Mouse (Mus musculus): ENCODE measurements around the gene Golgb1.
A peak's percentile ranks its signal among the peaks of the same experiment; 100 is the strongest.
"Not testable (repeated sequence)": the region's sequence is repeated elsewhere in the genome, so short reads cannot be mapped to it uniquely, and the experiment has no call there.

The Golgb1 gene

GRCm38 (mm10) chr16:36874583-36875275 lies at the start of gene Golgb1, which contains the start of gene Eaf2:
TSS of gene Golgb1 (plus strand) at chr16:36875140.
TSS of gene Eaf2 (minus strand) at chr16:36875003.
- peak; percentile 96 to 99 for DNase-seq (ENCODE audit: low spot score in 2 of 2)

DNA sequence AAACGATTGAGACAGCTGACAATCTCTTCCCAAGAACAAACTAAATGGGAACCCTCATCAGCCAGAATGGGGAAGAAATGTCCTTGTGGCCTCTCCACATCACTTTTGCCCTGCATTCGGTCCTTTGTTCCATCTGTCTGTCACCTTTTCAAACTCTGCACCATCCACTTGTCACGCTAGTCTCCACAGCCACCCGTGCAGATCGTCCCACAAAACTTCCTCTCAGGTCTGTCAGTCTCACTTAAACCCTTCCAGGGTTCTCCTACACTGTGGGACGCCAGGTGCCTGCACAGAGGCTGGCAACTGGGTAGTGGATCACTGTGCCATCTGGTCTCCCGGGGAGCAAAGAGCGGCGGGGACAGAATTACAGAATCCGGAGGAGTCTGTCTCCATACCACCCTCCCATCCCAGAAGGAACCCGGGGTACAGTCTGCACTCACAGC lies 47.3 kb upstream of the Golgb1 start:
- DNase-seq (ENCODE audit: low spot score in 2 of 2), result peak in 1 of 2 experiments; percentile 6

DNA sequence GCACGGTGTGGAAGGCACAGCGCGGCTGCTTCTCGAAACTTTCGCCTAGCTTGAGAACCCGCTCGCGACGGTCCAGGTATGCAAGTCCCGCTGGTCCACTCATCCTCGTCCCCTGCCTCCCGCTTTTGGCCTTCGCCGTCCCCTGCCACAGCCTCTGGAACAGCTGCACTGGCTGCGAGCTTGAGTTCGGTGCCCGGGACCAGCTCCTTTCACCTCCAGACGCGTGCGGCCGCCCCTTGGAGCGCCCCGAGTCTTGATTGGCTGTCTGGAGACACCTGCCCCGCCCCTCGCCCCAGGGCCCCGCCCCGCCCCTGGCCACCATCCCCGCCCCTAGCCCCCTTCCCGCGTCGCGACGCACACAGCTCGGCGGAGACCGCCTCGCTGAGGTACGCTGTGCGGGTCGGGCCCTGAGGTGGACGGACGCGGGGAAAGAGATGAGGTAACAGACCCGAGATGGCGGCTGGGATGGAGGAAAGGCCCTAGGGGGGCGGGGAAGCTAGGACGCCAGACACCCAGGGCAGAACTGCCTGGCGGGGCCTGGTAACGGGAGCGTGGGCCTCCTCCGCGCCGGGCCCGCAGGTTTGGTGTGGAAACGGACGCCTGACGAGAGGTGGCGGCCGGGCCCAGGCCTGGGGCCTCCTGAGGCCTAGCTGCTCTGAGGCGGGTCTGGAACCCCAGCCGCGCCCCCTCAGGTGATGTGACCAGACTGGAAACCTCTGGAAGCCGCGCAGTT lies 46.7 kb upstream of the Golgb1 start, which contains the start of gene Iqcb1:
TSS of gene Iqcb1 (plus strand) at position 332 of the 733 bp plus-strand sequence.
- peak; percentile 81 to 84 for DNase-seq (ENCODE audit: low spot score in 2 of 2)

DNA sequence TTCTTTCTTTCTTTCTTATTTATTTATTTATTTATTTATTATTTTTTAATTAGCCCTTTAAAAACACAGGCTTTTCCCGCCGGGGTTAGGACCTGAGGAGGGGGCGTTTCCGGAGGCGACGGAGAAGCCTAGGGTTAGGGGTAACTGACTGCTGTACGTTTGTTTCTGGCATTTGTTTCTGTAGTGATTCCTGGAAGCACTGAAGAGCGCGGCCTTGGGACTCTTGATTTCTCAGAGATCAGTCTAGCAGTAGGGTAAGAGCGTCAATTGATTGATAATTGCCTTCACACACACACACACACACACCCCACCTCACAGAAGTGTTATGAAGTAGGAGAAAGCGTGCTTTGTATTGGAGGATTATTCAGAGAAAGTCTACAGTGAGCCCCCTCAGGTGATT lies 46.1 kb upstream of the Golgb1 start:
- no peak for DNase-seq (ENCODE audit: low spot score in 2 of 2)

GRCm38 (mm10) chr16:36846894-36847293 lies 28.0 kb upstream of the Golgb1 start:
- DNase-seq (ENCODE audit: low spot score in 2 of 2), result not testable (repeated sequence)

DNA sequence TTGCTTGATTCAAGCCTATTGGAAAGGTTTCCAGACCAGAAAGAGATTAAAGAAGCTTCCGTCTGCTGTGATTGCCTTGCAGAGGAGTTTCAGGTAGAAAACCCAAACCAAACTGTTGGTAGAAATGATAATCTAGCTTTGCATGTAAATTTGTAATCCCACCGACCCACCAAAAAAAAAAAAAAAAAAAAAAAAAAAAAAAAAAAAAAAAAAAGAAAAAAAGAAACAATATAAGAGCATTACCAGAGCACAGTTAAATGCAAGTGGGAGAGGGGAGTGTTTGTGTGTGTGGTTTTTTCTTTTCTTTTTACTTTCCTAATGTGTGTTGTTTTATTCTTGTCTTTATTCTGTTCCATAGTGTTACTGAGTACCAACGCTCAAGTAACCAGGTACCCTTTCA lies 23.7 kb upstream of the Golgb1 start:
- DNase-seq (ENCODE audit: low spot score in 2 of 2), result no peak

DNA sequence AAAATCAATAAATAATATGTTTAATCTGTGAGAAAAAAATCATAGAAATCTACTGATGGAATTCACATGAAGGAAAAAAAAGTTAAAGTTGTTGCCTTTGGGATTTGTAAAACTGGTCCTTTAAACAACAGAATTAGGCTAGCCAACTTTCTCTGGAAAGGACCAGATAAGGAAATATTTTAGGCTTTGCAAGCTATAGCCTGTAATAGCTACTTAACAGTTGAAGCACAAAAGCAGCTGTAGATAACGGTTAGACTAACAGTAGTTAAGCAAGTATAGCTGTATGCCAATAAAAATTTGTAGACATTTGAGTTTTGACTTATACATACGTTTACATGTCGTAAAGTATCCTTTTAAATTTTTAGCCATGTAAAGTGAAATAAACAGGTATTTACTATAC lies 11.4 kb upstream of the Golgb1 start:
- no peak for DNase-seq (ENCODE audit: low spot score in 2 of 2)

GRCm38 (mm10) chr16:36869442-36869841 lies 5.5 kb upstream of the Golgb1 start:
- no peak for DNase-seq (ENCODE audit: low spot score in 2 of 2)

DNA sequence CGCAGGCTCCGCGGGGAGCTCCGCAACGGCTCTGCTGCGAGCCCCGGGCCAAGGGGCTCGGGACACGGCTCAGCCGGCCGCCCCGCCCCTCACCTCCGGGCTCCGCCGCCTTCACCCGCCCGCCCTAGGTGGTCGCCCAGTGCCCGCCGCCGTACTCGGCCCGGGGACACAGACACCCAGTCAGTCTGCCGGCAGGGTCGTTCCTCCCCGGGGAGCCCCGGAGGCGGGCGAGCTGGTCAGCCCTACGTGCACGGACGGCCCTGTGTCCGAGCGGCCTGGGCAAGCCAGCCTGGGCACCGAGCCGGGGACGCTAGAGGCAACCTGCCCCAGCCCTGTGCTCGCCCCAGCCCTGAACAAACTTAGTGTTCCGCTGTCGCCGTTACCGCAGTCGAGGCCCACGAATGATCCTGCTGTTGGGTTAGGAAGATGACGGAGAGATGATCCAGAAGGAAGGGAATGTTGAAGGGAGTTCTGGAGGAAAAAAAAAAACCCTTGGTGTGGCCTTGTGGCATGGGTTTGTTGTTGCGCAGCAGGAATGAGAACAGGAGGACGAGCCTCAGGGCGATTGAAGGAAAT lies 424 bp downstream of the Golgb1 start:
- no peak for DNase-seq (ENCODE audit: low spot score in 2 of 2)

- peak in 1 of 2 experiments; percentile 14 for DNase-seq (ENCODE audit: low spot score in 2 of 2)
These were observed 2.4 kb downstream of the Golgb1 start for GRCm38 (mm10) chr16:36877316-36877715.

DNA sequence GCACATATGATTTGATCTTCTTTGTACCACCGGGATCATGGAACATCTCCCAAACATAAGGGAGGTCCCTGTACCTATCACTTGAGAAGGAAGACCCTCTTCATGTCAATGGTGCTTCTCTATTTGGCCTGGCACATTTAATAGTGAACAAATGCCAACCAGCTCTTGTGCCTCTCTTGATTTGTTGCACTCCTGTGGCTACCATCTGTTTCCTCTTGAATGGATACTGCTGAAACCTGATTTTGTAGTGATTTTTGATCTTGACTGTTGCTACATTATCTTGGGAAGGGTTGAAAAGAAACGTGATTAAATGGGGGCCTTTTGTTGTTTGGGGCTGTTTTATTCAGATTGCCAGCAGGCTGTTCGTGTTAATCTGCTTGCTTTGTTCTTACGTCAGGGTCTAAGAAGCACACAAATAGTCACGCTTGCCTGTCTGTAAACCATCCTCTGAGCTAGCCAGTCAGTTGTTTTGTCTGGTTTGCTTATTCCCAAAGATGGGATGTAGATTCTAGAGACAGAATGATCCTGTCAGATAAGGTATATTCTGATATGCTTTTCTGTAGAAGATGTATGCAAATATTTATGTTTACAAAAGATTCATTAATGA lies 7.9 kb downstream of the Golgb1 start:
- DNase-seq (ENCODE audit: low spot score in 2 of 2), result no peak

DNA sequence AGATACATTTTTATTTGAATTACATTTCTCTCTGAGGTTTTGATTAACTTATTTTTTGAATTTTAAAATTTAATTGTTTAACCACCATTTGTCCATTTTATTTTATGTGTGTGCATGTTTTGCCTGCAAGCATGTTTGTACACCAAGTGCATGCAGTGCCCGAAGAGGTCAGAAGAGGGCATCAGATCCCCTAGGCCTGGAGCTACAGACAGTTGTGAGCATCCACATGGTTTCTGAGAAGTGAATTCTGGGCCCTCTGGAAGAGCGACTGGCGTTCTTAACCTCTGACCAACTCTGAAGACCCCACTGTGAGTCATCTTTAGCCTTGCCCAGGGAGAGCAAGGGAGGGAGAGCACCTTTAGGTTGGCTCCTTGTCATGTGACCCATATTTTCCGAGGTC lies 9.9 kb downstream of the Golgb1 start:
- DNase-seq (ENCODE audit: low spot score in 2 of 2), result peak; percentile 36 to 41

- no peak for DNase-seq (ENCODE audit: low spot score in 2 of 2)
These were observed 11.0 kb downstream of the Golgb1 start for GRCm38 (mm10) chr16:36885912-36886311.

DNA sequence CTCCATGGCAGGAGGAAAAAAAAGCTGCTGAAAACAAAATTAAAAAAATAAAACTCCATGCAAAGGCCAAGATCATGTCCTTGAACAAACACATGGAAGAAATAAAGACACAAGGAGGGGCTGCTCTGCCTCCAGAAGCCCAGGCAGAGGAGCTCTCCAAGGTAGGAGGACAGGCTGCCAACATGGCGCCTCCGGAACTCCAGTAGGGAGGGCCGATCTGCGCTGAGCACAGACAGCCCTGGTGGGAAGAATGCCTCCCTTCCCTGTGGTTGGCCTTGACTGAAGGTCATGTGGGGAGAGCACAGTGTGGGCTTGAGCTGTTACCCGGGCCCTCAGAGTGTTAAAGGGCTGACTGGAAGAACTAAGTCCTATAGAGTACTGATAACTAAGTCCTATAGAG lies 12.6 kb downstream of the Golgb1 start:
- no peak for DNase-seq (ENCODE audit: low spot score in 2 of 2)

- peak; percentile 32 to 65 for DNase-seq (ENCODE audit: low spot score in 2 of 2)
These were observed 15.6 kb downstream of the Golgb1 start for GRCm38 (mm10) chr16:36890559-36890958.

DNA sequence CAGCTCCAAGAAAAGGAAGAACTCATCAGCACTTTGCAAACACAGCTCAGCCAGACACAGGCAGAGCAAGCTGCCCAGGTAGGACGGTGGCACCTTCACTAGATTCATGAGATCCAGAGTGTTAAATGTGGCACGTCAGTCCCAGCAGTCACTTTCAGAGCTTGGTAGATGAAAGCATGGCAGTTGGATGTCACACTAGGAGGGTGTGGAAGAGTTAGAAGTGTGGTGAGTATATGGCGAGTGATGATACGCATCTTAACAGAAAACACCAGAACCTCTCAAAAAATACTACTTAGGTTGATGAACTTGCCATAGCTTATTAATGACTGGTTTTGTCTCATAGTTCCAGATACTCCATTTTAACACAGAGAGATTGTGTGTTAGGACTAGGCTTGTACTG lies 16.5 kb downstream of the Golgb1 start:
- no peak for DNase-seq (ENCODE audit: low spot score in 2 of 2)

DNA sequence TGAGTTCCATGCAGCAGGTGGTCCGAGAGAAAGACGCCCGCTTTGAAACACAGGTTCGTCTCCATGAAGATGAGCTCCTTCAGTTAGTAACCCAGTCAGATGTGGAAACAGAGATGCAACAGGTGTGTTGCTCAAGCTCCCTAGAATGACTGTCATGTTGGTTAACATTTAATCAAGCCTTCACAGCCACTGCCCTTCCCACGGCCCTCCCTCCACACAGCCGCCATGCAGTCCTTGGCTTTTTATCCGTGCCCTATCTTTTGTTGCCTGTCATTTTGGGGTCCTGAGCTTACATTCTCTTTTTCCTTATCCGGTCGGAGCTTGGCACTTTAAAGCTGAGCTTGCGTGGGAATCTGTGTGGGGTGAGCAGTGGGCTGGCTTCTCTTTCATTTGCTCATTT lies 18.4 kb downstream of the Golgb1 start:
- DNase-seq (ENCODE audit: low spot score in 2 of 2), result no peak

DNA sequence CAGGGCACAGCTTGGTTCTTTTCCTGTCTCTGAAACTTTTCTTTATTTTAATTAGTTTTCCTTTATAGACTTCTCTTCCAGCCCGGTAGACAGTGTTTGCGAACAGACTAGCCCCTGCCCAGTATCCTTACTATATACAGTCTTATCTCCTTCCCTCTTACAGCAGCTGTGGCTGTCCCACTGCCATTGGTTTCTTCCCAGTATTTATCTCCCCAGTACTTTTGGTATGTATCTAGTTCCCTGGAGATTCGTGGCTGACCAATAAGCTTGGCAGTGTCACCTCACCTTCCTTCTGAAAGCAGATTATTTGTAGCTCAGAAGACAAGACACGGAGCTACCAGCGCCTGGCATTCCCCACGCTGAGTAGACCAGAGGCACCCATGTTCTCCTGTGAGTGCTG lies 21.8 kb downstream of the Golgb1 start:
- DNase-seq (ENCODE audit: low spot score in 2 of 2), result no peak

DNA sequence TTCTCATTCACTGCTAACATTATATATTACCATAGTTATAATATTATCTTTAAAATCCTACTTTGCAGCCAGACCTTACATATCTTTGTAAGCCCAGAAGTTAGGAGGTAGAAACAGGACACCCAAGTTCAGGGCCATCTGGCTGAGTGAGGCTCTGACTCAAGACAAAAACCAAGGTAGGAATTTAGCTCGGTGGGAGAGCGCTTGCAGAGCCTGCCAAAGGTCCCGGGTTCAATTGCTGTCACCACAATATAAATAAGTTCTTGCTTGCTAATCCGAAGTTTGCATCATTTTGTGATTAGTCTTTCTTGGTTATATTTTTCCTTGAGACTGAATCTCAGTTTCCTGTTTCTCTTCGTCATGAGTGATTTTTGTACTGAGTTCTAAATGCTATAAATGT lies 28.2 kb downstream of the Golgb1 start:
- DNase-seq (ENCODE audit: low spot score in 2 of 2), result no peak

- DNase-seq (ENCODE audit: low spot score in 2 of 2), result peak; percentile 56 to 68
These were observed 37.0 kb downstream of the Golgb1 start for GRCm38 (mm10) chr16:36911909-36912308.

DNA sequence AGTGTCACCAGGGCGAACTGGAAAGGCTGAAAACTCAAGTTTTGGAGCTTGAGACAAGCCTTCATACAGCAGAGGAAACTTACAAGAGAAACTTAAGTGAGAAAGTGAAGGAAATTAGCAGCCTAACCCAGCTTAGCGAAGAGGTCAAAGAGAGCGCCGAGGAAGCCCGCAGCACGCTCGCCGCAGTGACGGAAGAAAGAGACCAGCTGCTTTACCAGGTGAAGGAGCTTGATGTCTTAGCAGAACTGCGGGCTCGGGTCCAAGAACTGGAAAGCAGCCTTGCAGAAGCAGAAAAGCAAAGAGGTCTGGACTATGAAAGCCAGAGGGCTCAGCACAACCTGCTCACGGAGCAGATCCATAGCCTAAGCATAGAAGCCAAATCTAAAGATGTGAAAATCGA lies 37.4 kb downstream of the Golgb1 start:
- no peak for DNase-seq (ENCODE audit: low spot score in 2 of 2)

DNA sequence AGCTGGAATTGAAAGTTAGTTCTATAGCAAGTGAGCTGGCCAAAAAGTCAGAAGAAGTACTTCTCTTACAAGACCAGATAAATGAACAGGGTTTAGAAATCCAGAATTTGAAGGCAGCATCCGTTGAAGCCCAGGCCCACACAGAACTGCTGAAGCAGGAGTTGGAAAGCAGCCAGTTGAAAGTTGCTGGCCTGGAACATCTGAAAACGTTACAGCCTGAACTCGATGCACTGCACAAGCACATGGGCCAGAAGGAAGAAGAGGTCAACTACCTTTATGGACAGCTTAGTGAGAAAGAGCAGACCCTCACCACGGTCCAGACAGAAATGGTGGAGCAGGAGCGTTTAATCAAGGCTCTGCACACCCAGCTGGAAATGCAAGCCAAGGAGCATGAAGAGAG lies 39.3 kb downstream of the Golgb1 start:
- DNase-seq (ENCODE audit: low spot score in 2 of 2), result no peak

Data from spleen, postnatal 36 days (tissue).